ENCODE assay signal across 8 mouse cellular contexts in genomic region chr11:105178516-105178915, GRCm38 (mm10). TPM values are rescaled to one million over a fixed set of nuclear protein-coding genes. Genes with fewer than 3 reads are reported as not detected.
DNase-seq lines count a peak whose midpoint lies in the region; ATAC-seq and TF ChIP-seq lines count a peak whose summit lies in the region.

Gene Tlk2 (plus strand): TSS chr11:105178807.

- WGBS in cerebellum, adult 2 months: 42% methylated on average over 2 of the region's 2 CpGs
- WGBS in hindbrain, embryonic 13.5 days: 43% methylated on average over 2 of the region's 2 CpGs
- WGBS in limb, embryonic 15.5 days: 40% methylated on average over 2 of the region's 2 CpGs
- WGBS in stomach, embryonic 15.5 days: 49% methylated on average over 2 of the region's 2 CpGs

- no peak within 1 kb of the TSS for H3K9ac ChIP-seq in hindbrain, embryonic 13.5 days
- H3K9ac ChIP-seq in limb, embryonic 15.5 days: no peak within 1 kb of the TSS
- H3K9ac ChIP-seq in stomach, embryonic 15.5 days: no peak within 1 kb of the TSS

- no peak for TF ChIP-seq CTCF in cerebellum, adult 2 months (IDR thresholded peaks at IDR 0.05; ENCODE audit: borderline replicate concordance, insufficient read depth, low read depth, low read length)

- no peak within 1 kb of the TSS for H3K27ac ChIP-seq in cerebellum, adult 2 months (ENCODE audit: insufficient read depth, low read length)
- no peak within 1 kb of the TSS for H3K27ac ChIP-seq in hindbrain, embryonic 13.5 days
- no peak within 1 kb of the TSS for H3K27ac ChIP-seq in limb, embryonic 15.5 days
- 0 out of 2 replicates have a peak within 1 kb of the TSS, but pooled peaks have one; percentile 98 for H3K27ac ChIP-seq in stomach, embryonic 15.5 days

- peak within 1 kb of the TSS; percentile 88 for H3K4me2 ChIP-seq in hindbrain, embryonic 13.5 days
- H3K4me2 ChIP-seq in limb, embryonic 15.5 days: peak within 1 kb of the TSS; percentile 82; the same call in 1 of the 2 replicates
- H3K4me2 ChIP-seq in stomach, embryonic 15.5 days: peak within 1 kb of the TSS; percentile 72

- DNase-seq in cerebellum, adult 2 months: no peak
- no peak for DNase-seq in cerebellum, adult 11-12 months
- DNase-seq in adrenal gland, adult 8-10 months: no peak
- no peak for DNase-seq in gastrocnemius, adult 18-20 months (ENCODE audit: low spot score)
- no peak for DNase-seq in cerebellum, adult 9-11 months

- H3K4me3 ChIP-seq in cerebellum, adult 2 months (replicated peaks; ENCODE audit: insufficient read depth, low read depth, low read length): no peak within 1 kb of the TSS
- peak within 1 kb of the TSS; percentile 99 for H3K4me3 ChIP-seq in hindbrain, embryonic 13.5 days
- no peak within 1 kb of the TSS for H3K4me3 ChIP-seq in limb, embryonic 15.5 days
- H3K4me3 ChIP-seq in stomach, embryonic 15.5 days (replicated peaks): no peak within 1 kb of the TSS

- no peak for TF ChIP-seq POLR2A in cerebellum, adult 2 months (IDR thresholded peaks at IDR 0.05; ENCODE audit: borderline replicate concordance, insufficient read depth, low read length)

- no peaks in the 10 kb centered on the region for H3K9me3 ChIP-seq in hindbrain, embryonic 13.5 days
- H3K9me3 ChIP-seq in limb, embryonic 15.5 days: no peaks in the 10 kb centered on the region
- H3K9me3 ChIP-seq in stomach, embryonic 15.5 days: no peaks in the 10 kb centered on the region

- no peak for ATAC-seq in hindbrain, embryonic 13.5 days (ENCODE audit: low FRiP score)
- no peak for ATAC-seq in limb, embryonic 15.5 days (ENCODE audit: insufficient number of reproducible peaks, low FRiP score, low TSS enrichment, low read depth)
- no peak for ATAC-seq in stomach, embryonic 15.5 days (ENCODE audit: insufficient read depth, low FRiP score, low read depth)

- no peaks in the 10 kb centered on the region for H3K27me3 ChIP-seq in cerebellum, adult 2 months (ENCODE audit: control insufficient read depth, insufficient read depth, low read length)
- H3K27me3 ChIP-seq in hindbrain, embryonic 13.5 days: no peaks in the 10 kb centered on the region
- no peaks in the 10 kb centered on the region for H3K27me3 ChIP-seq in limb, embryonic 15.5 days
- no peaks in the 10 kb centered on the region for H3K27me3 ChIP-seq in stomach, embryonic 15.5 days (replicated peaks)

- peaks cover 4% of the 10 kb centered on the region; the same call in 1 of the 2 replicates for H3K36me3 ChIP-seq in hindbrain, embryonic 13.5 days
- H3K36me3 ChIP-seq in limb, embryonic 15.5 days: no peaks in the 10 kb centered on the region
- H3K36me3 ChIP-seq in stomach, embryonic 15.5 days: no peaks in the 10 kb centered on the region

- H3K4me1 ChIP-seq in cerebellum, adult 2 months (ENCODE audit: control insufficient read depth, insufficient read depth, low read length): no peaks in the 10 kb centered on the region
- H3K4me1 ChIP-seq in hindbrain, embryonic 13.5 days (replicated peaks): peaks cover 33% of the 10 kb centered on the region
- peaks cover 14% of the 10 kb centered on the region for H3K4me1 ChIP-seq in limb, embryonic 15.5 days
- H3K4me1 ChIP-seq in stomach, embryonic 15.5 days: peaks cover 6% of the 10 kb centered on the region

RNA-seq across cellular contexts. Expression of gene Tlk2, which starts in this region (rescaled TPM):
- polyA plus RNA-seq in cerebellum, adult 2 months (2012; rRNA removed): 44.6 and 48.7 TPM in 2 replicates
- total RNA-seq in adrenal gland, adult 8-10 months (2022): 10 to 100 TPM; 44.2 to 59.4 (median 50.1) TPM
- total RNA-seq in gastrocnemius, adult 18-20 months (2021): 10 to 100 TPM; 37.5 to 40.0 TPM
- 18.1 and 20.1 TPM in 2 replicates for polyA plus RNA-seq in hindbrain, embryonic 13.5 days (2015; fragmentation: Nextera tagmentation; extraction: Ambion mirVana)
- polyA plus RNA-seq in limb, embryonic 15.5 days (2015; fragmentation: Nextera tagmentation; extraction: Ambion mirVana): 14.2 and 16.3 TPM in 2 replicates
- polyA plus RNA-seq in stomach, embryonic 15.5 days (2015; fragmentation: Nextera tagmentation; extraction: Ambion mirVana): 15.1 and 17.4 TPM in 2 replicates
